Mouse (Mus musculus) layer of hippocampus, postnatal 10 days (tissue): ENCODE results near the gene Gpr152. TPM values are rescaled to one million over a fixed set of nuclear protein-coding genes. Genes with fewer than 3 reads are reported as not detected.

Experiments used
- DNase-seq, 2 experiments: peaks; one replicate each; pipeline ENCODE4 v3.0.0; 2021; ENCODE audit warnings: low spot score in 2 of 2
- total RNA-seq, 2 experiments: library from RNA; stranded (reverse); gene quantifications; 2 replicates each; pipeline ENCODE4 v1.2.3; 2021

Gene Gpr152
- total RNA-seq, 2 experiments from 2014 or later: not detected

GRCm38 (mm10) chr19:4149764-4150461, 10.3 kb downstream of the Gpr152 start:
- DNase-seq: no peak

- DNase-seq: no peak
Observed at GRCm38 (mm10) chr19:4150567-4151487, 11.2 kb downstream of the Gpr152 start.

- no peak for DNase-seq
Observed at GRCm38 (mm10) chr19:4151488-4151860, 11.9 kb downstream of the Gpr152 start.

- no peak for DNase-seq
Observed at GRCm38 (mm10) chr19:4151898-4152297, 12.3 kb downstream of the Gpr152 start.

- DNase-seq: no peak
Observed at GRCm38 (mm10) chr19:4152445-4153231, 13.1 kb downstream of the Gpr152 start.

GRCm38 (mm10) chr19:4153232-4153654, 13.7 kb downstream of the Gpr152 start, which contains the start of gene Ptprcap:
TSS of gene Ptprcap (plus strand) at chr19:4153604.
- no peak for DNase-seq

GRCm38 (mm10) chr19:4154437-4155222, 15.0 kb downstream of the Gpr152 start:
- no peak for DNase-seq

- no peak for DNase-seq
Observed at GRCm38 (mm10) chr19:4155223-4156072, 15.9 kb downstream of the Gpr152 start.

- no peak for DNase-seq
Observed at GRCm38 (mm10) chr19:4156073-4156579, 16.5 kb downstream of the Gpr152 start.

- no peak for DNase-seq
Observed at GRCm38 (mm10) chr19:4156771-4157170, 17.2 kb downstream of the Gpr152 start.

- no peak for DNase-seq
Observed at GRCm38 (mm10) chr19:4159049-4159448, 19.5 kb downstream of the Gpr152 start.

GRCm38 (mm10) chr19:4162646-4163542, 23.3 kb downstream of the Gpr152 start, which contains the start of gene Rps6kb2:
TSS of gene Rps6kb2 (minus strand) at chr19:4163354.
- DNase-seq: peak; percentile 97

GRCm38 (mm10) chr19:4163543-4163887, 23.9 kb downstream of the Gpr152 start:
- no peak for DNase-seq

- DNase-seq: peak in 1 of 2 experiments; percentile 3
Observed at GRCm38 (mm10) chr19:4164100-4164499, 24.5 kb downstream of the Gpr152 start.

- DNase-seq: peak in 1 of 2 experiments; percentile 10
Observed at GRCm38 (mm10) chr19:4164721-4165120, 25.1 kb downstream of the Gpr152 start.

- DNase-seq: no peak
Observed at GRCm38 (mm10) chr19:4166678-4167476, 27.3 kb downstream of the Gpr152 start.

- peak; percentile 100 for DNase-seq
Observed at GRCm38 (mm10) chr19:4169378-4169784, 29.8 kb downstream of the Gpr152 start.
